Mouse (Mus musculus) c-Kit-negative CD71-positive TER-119-positive erythroid progenitor cells, embryonic 14.5 days (primary cell): ENCODE results near the gene Zswim5.
A peak's percentile ranks its signal among the peaks of the same experiment; 100 is the strongest.

Experiments used
- DNase-seq: peaks from one replicate; pipeline ENCODE4 v3.0.0-alpha.2; 2013; ENCODE audit warnings: low read depth, low spot score

The Zswim5 gene

DNA sequence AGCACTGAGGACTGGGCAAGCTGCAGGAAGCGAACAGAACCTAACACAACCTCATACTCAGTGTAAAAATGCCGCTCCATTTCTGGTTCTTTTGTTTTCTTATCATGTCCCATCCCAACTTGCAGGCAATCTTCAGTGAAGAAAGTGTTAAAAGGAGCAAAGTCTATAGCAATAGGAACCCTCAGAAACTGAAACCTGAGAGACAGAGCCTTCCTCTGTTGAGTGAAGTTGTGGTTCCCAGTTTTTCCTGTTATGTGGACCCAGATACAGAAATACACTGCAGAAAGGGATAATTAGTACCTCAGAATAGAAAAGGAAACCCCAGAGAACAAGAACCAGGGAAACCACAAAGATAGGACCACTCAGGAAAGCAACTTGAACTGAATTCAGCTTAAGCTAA is 36.1 kb downstream of the Zswim5 start:
- DNase-seq: no peak

GRCm38 (mm10) chr4:116928006-116928651 is 51.0 kb downstream of the Zswim5 start:
- no peak for DNase-seq

DNA sequence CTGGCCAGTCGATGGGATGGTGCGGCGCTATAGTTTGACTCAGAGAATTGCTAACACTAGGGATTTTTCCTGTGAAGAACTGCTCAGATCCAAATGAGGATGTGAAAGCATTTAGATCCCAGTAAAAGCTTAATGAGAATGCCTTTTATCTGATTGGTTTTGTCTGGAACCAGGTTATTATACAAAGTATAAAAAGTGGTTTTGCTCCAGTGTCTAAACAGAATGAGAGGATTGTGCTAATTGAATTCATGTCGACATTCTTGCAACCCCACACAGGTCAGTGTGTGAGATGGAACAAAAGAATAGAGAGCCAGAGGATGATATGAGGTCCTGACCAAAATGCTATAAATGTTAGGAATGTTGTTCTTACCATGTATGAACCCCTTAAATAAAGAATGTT is 62.4 kb downstream of the Zswim5 start:
- DNase-seq: no peak

DNA sequence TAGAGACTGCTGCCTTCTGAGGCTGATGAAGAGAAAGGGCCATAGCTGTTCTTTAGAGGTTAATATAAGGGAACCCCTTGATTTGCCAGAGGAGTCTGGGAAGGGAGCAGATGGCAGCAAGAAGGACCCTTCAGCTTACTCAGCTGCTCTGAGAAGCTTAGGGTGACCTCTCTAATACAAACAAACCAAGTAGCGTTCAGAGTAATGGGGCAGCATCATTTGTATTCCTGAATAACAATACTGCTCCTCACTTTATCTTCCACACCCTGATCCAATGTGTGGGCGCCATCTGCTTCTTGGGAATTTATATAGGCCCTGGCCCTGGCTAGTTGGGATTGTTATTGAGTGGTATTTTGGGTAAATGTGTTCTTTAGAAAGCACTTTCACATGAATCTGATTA is 65.5 kb downstream of the Zswim5 start:
- no peak for DNase-seq

DNA sequence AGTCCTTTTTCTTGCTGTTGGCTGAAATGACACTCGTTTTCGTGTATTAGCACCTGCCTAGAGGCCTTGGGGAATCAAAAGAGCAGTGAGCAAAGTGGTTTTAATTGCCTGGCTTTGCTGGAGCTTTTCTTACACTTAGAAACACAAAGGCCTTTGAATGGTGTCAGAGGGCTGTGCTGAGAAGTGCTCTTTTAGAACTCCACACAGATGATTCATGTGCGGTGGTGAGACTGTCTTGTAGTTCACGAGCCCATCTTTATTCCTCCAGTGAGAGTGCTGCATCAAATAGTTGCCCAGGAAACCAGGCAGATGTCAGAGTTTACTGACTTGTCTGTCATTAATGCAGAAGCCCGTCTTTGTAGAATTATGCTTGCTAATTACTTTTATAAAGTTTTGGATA is 66.9 kb downstream of the Zswim5 start:
- DNase-seq: no peak

DNA sequence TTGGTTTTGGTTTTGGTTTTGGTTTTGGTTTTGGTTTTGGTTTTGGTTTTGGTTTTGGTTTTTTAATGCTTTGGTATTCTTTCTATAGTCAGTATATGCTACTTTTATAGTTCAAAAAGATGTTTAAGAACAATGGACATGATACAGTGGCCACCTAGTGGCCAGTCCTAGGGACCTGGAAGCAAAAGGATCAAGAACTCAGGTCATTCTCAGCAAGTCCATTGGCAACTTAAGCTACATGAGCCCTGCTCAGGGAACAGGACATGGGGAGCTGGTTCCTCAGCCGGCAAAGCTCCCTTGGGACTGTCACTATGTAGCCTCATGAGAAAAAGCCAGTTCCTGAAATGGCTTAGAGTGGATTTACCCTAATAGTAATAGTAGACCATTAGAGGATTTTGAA is 74.5 kb downstream of the Zswim5 start:
- DNase-seq: no peak

DNA sequence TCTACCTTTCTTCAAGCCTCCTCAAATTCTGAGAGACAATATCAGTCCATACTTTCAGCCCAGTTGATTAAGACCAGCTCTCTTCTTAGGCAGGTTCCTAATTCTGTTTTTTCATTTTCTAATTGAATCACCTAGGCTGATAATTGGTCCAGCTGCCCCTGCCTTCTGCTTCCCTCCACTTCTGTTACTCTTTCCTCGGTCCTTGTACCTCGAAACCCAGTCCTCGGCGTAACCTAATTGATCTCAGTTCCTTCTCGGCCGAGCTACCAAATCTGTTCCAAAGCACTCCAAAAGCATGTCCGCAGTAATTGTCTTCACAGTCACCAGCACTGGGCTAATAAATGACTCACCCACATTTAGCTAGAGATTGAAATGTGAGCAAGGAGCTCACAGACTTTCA is 77.8 kb downstream of the Zswim5 start:
- DNase-seq: no peak

GRCm38 (mm10) chr4:116976503-116976902 is 99.3 kb downstream of the Zswim5 start:
- DNase-seq: no peak

- DNase-seq: no peak
These were observed 108.5 kb downstream of the Zswim5 start for GRCm38 (mm10) chr4:116985681-116986080.

GRCm38 (mm10) chr4:116986400-116987121 is 109.4 kb downstream of the Zswim5 start:
- no peak for DNase-seq

GRCm38 (mm10) chr4:116987122-116987456 is 109.9 kb downstream of the Zswim5 start:
- DNase-seq: no peak

- DNase-seq: no peak
These were observed 112.6 kb downstream of the Zswim5 start for GRCm38 (mm10) chr4:116989731-116990130.

DNA sequence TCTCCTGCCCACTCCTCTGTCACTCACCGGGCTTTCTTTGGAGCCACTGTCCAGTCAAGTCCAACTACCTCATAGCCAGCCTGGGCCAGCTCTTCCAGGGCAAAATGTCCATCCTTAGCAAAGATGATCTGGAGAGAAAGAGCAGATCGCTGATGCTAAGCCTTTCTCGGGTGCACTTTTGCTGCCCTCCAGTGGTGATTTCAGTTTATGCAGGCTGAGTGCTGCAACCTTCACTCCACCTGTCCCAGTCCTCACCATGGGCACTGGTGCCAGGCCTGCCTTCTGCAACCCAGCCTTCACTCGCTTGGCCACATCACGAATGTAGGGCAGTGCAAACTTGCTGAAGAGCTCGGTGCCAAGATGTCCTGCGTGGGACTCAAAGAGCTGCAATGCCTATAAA is 114.2 kb downstream of the Zswim5 start:
- peak; percentile 69 for DNase-seq

GRCm38 (mm10) chr4:116993672-116994621 is 116.8 kb downstream of the Zswim5 start, which contains the start of gene Urod:
TSS of gene Urod (minus strand) at chr4:116994413.
- peak; percentile 96 for DNase-seq

- DNase-seq: peak; percentile 71
These were observed 118.1 kb downstream of the Zswim5 start, which contains the start of gene Hectd3 for GRCm38 (mm10) chr4:116995131-116995797. TSS of gene Hectd3 (plus strand) at chr4:116995317.

DNA sequence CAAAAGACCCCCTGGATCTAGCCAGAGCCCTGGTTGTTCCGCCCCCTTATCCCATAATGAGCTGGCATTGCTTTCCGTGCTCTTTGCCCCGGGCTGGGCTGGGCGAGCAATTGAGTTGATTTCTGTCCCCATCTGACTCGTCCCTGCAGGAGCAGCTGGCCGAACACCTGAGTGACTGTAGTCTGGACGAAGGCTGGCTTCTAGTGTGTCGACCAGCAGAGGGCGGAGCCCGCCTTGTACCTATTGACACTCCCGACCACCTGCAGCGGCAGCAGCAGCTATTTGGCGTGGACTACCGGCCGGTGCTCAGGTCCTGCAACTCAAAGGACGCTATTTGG is 118.6 kb downstream of the Zswim5 start:
- no peak for DNase-seq

GRCm38 (mm10) chr4:116999513-117000154 is 122.5 kb downstream of the Zswim5 start:
- no peak for DNase-seq

DNA sequence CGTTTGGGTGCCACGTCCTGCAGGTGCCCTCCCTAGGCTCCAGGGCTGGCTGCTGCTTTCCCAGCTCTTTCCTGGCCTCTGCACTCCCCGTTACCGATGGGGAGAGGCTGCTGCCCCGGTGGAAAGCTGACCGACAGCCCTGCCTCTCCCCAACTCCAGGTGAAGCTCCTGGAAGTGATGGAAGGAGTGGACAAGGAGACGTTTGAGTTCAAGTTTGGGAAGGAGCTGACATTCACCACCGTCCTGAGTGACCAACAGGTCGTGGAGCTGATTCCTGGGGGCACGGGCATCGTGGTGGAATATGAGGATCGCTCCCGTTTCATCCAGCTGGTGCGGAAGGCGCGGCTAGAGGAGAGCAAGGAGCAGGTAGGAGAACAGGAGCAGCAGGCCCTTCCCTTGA is 124.8 kb downstream of the Zswim5 start:
- no peak for DNase-seq

DNA sequence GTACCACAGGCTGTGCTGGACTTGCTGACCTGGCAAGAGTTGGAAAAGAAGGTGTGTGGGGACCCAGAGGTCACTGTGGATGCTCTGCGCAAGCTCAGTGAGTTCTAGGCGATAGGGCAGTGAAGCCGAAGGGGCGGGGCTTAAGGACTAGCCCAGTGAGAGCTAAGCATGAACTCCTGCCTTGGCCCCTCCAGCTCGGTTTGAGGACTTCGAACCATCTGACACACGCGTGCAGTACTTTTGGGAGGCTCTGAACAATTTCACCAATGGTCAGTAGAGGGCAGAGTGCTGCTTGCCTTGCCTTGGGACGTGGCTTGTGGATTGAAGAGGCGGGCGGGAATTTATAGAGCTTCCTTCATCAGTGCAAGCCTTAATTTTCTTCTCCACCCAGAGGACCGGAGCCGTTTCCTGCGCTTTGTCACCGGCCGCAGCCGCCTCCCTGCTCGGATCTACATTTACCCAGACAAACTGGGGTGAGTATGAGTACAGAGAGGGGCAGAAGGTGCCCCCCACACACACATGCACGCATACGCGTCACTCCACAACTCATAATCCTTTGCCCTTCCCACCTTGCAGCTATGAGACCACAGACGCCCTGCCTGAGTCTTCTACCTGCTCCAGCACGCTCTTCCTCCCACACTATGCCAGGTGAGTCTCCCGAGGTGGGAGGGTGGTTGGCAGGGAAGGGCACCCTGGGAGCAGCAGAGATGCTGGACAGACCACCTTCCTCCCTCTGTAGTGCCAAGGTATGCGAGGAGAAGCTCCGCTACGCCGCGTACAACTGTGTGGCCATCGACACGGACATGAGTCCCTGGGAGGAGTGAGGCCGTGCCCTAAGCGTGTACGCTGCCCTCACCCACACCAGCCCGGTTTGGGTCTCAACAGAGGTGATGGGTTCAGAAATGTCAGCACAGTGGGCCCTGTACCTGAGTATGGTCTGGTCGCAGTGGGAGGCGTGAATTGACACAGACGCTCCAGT is 125.7 kb downstream of the Zswim5 start:
- peak; percentile 40 for DNase-seq

DNA sequence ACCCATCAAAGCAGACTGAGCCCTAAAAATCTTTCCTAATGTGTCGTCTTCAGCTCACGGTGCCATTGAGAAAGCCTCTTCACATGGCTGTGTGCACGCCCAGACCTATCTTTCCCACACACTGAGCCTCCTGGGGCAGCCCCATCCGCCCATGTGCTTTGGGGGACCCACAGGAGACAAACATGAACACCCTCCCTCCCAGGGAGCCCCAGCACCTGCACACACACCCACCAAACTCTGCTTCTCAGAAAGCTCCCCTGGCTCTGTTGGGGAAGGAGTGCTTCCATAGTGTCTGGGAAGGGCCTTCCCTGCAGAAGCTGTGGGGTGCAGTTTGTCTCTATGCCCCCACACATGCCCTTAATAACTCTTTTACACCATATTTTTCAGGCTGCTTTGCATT is 127.5 kb downstream of the Zswim5 start:
- DNase-seq: no peak
